Mouse (Mus musculus) left cerebral cortex, postnatal 36 days (tissue): ENCODE measurements around the gene Srarp. TPM values are rescaled to one million over a fixed set of nuclear protein-coding genes. Genes with fewer than 3 reads are reported as not detected.

Source experiments
- DNase-seq, 2 experiments: peaks; one replicate each; pipeline ENCODE4 v3.0.0; 2021 to 2022; ENCODE audit warnings: low spot score in 2 of 2, mixed read lengths in 1 of 2
- intact Hi-C: fragments of 180-260 bp; cut with DNase I; formaldehyde crosslinking; loops from one replicate; pipeline ENCODE4 v1.15.1; 2025
- total RNA-seq, 2 experiments: library from RNA; stranded (reverse); gene quantifications; 2 replicates each; pipeline ENCODE4 v1.2.3; 2021

Srarp gene
- total RNA-seq, 2 experiments from 2014 or later = 4.2 to 5.2 TPM

- intact Hi-C loops = no loop called here
- DNase-seq = no peak
Measured at GRCm38 (mm10) chr4:141458888-141459287, 23.0 kb upstream of the Srarp start.

DNA sequence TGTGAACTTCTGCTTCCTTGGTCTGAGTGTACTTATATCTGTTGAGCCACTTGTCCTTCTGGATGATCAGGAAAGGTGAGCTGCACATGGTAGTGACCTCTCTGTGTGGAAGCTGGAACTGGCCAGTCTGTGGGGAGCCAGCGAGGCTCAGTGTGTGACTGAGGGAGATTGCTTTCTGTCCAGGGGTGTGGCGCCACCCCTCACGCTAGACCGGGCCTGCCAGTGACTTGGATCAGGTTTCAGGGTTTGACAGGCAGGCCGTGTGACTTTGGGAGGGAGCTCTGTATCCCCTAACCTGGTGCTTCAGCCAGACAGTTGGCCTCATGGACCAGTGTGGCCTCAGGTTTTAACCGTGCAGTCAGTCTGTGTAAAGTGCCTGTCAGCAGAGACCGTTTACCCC is 22.3 kb upstream of the Srarp start:
- DNase-seq = no peak
- intact Hi-C loops = no loop called here

GRCm38 (mm10) chr4:141456193-141456938 is 20.5 kb upstream of the Srarp start:
- intact Hi-C loops = no loop called here
- DNase-seq = no peak

DNA sequence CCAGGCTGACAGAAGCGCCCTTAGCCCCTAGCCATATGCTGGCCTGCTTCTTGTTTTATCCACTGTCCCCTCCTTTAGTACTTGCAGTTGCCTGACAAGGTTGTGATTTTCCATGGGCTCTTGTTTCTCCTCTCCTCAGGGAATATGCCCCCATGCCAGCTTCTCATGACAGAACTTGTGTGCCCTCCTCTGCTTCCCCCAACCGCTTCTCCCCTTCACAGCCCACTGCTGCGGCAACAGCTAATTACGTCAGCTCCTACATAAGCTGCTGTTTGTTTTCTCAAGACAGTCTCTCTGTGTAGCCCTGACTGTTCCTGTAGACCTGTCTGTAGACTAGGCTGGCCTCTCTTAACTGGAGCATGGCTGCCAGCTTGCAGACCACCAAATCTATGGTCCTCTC is 19.6 kb upstream of the Srarp start:
- intact Hi-C loops = no loop called here
- DNase-seq = no peak

DNA sequence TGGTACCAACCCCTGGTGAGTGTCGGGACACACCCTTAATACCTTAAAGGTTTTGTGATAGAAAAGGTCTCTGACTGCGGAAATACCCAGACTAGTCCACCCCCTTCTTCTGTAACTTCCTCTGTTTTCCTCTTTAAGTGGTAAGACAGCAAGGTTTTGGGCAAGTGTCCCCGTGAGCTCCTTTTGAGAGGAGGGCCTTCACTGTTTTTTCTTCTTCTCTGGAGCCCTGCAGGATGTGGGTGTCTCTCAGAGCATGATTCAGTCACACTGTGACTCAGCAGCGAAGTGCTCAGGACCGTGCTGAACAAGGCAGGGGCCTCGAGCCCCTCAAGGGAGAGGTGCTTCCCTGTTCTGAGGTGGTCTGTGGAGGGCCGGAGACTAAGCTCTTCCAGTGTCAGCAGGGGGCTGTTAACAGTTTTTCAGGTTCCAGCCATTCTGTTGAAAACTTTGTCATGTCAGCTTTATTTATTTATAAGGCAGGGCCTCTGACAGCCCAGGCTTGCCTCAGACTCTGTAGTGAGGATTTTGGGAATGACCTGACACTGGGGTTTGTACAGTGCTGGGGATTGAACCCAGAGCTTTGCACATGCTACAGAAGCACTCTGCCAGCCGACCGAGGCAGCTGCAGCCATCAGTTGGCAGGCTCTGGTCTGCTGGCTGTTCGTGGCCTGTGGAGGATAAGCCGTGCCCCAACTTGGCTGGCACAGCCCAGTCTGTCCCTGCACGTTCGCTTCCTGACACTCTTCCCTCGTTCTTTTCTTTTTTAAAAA is 18.9 kb upstream of the Srarp start:
- intact Hi-C loops = no loop called here
- DNase-seq = peak in 1 of 2 experiments; percentile 58

DNA sequence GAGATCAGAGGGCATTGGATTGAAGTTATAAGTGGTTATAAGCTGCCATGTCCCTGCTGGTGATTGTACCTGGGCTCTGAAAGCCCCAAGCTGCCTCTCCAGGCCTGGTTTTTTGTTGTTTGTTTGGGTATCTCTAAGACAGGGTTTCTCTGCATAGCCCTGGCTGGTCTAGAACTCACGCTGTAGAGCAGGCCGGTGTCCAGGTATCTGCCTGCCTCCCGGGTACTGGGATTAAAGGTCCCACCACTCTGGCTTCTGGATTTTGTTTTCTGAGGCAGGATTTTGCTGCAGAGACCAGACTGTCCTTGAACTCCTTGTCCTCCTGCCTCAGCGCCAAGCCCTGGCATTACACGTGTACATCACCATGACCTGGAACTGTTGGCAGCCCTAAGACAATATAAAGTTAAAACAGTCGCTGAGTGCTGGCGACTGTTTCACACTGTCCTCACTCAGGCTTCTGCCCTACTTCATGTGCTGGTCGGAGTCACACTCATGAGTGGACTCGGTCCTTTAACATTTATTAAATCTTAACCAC is 16.1 kb upstream of the Srarp start:
- no peak for DNase-seq
- intact Hi-C loops = no loop called here

GRCm38 (mm10) chr4:141451251-141451650 is 15.3 kb upstream of the Srarp start:
- intact Hi-C loops = no loop called here
- no peak for DNase-seq

DNA sequence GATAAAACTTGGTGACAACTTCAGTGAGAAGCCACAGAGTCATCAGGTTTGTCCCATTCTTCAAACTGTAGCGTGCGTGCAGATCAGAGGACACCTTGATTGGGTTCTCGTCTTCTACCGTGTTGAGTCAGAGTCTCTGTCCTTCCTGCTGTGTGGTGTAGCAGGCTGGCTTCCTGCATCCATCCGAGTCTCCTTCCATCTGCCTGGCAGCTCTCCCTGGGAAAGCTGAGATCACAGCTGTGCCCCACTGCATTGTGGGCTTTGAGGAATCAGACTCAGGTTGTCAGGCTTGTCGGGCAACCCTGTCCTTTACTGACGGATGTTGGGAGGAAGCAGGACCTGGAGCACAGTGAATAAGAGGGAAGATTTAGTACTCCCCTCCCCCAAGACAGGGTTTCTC is 10.3 kb upstream of the Srarp start:
- intact Hi-C loops = no loop called here
- no peak for DNase-seq

DNA sequence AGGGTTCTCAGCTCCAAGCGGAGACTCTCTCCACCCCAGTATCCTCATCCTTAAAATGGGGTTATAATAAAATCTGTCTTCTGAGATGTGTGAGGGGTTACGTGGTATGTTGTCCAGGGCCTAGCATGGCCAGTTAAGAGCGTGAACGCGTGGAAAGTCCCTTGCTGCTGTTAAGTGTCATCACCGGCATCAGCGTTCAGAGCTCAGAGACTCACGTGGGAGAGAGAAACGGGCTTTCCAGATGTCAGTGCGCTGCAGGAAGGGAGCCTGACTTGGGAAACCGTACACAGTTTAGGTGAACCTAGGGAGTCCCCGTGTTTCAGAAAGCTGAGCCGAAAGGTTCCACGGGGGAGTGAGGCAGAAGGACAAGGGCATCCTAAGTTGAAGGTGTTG is 9.4 kb upstream of the Srarp start:
- intact Hi-C loops = no loop called here
- DNase-seq = no peak

DNA sequence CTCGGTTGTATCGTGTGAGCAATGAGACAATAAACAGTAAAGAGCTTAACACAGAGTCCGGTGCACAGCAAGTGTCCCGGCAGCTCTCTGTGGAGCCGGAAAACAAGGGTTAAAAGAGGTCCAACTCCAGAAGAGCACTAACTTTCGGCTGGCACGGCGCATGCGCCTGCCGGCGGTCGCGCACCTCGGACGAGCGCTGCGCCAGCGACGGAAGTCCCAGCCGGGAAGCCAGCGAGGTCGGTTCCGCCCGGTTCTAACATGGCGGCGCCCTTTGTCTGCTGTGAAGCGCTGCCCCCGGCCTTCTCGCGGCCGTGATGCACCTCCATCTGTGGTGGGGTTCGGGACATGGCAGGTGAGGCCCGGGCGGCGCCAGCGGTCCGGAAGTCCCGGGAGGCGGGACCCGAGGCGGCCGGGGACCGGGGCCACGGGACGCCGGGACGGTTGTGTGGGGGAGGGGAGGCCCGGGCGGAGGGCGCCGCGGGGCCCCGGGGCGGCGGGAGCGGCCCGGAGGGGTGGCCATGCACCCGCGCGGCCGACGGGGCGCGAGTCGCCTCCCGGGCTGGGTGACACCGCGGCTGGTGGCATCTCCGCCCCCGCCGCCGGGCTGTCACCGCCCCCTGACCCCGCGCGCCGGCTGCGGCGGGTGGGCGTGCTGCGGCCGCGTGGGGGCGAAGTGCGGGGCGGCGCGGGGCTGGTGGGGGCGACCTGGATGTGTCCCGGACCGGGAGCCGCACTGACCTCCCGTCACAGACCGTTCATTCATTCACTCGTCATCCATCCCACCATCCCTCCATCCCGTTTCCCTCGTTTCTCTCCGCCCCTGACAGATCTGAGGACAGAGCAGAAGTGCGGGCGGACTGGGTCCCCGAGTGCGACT is 8.8 kb upstream of the Srarp start, which contains the start of gene Zbtb17:
TSS of gene Zbtb17 (plus strand) at position 204 of the 877 bp plus-strand sequence.
- intact Hi-C loops = no loop called here
- DNase-seq = peak; percentile 88 to 92

DNA sequence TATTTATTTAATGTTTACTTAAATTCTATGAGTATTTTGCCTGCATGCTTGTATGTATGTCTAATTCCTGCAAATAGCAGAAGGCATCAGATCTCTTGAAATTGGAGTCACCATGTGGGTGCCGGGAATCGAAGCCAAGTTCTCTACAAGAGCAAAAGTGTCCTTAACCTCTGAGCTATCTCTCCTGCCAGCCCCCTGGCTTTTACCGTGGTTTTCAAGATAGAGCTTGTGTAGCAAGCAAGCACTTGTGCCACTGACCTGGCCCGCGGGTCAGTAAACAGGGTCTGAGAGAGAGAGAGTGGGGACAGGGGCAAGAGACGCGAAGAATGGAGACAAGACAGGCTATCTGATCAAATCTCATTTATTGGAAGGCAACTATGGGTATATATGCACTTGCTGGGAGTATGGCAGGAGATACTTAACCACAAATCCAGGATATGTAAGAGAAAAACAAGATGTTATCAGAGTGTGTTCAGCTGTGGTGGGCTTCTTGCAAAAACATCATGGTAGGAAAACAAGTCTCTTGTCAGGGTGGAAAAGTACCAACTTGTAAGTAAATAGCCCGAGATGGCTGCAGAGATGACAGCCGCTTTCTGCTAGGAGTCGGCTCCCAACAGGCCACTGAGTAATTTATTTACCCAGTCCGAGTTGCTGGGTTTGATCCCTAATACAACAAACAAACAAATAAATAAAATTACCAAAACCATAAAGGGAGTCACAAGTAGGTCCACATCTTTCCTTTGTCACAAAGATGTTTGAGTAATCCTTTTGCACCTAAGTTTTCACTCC is 7.9 kb upstream of the Srarp start:
- no peak for DNase-seq
- intact Hi-C loops = no loop called here

- DNase-seq = no peak
- intact Hi-C loops = no loop called here
Measured at GRCm38 (mm10) chr4:141440877-141441276, 5.0 kb upstream of the Srarp start.

- DNase-seq = no peak
- intact Hi-C loops = no loop called here
Measured at GRCm38 (mm10) chr4:141439083-141439803, 3.3 kb upstream of the Srarp start.

DNA sequence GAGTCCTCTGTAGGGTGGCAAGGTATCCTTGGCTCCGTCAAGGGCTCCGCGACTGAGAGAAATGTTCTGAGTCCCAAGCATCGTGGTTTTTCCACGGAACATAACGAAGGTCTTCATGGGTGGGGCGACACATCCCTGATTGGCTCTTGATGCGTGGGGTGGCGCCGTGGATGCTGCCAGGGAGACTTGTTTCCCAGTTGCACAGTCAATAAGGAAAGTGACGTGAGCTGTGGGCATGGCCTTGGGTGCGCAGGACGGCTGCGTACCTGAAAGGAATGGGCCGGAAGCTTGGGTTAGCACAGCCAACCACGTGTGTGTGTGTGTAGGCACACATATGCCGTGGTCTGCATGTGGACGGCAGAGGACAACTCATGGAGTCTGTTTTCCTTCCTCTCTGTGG is 2.7 kb downstream of the Srarp start:
- intact Hi-C loops = no loop called here
- DNase-seq = no peak

DNA sequence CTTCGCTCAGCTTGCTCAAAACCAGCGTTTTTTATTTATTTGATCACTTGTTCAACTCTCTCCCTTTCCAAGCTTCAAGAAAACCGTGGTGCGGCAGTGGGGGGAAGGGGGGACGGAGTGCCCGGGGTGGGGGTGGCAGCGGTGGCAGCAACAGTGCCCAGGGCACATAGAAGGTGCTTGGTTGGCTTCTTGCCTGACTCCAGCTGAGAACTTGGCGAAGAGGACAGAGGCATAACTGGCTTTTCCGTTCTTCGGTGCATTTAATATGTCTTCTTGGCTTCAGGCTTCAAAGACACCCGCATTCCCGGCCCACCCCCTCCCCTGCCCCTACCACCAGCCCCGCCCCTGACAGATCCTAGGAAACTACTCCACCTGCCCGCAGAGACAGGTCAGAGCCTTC is 3.2 kb downstream of the Srarp start:
- intact Hi-C loops = no loop called here
- no peak for DNase-seq

- peak in 1 of 2 experiments; percentile 53 for DNase-seq
- intact Hi-C loops = loop anchor here (2.0 kb wide), 2 partner anchors 26 to 130 kb away; no protein-coding TSS in a partner anchor
Measured at GRCm38 (mm10) chr4:141430997-141431396, 4.9 kb downstream of the Srarp start.

DNA sequence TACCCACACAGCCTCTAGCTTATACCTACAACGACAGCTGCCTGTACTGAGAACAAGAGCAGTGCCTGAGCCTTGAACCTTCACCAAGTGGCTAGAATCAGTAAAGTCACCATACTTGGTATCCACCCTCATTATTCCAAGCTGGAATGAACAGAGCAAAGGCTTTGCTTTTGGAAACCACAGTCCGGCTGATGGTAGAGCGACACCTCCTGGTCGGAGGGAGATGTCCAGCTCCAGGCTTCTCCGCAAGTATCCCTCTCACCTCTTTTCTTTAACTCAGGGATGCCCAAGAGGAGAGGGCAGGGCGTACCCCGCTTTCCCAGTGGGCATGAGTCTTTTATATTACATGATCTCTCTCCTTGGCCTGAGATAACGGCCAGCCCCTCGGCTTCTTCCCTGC is 6.1 kb downstream of the Srarp start:
- intact Hi-C loops = loop anchor here (2.0 kb wide), 2 partner anchors 25 to 131 kb away; no protein-coding TSS in a partner anchor
- DNase-seq = no peak

GRCm38 (mm10) chr4:141429381-141429780 is 6.5 kb downstream of the Srarp start:
- intact Hi-C loops = no loop called here
- no peak for DNase-seq
